Mouse (Mus musculus) layer of hippocampus, adult 8-10 months (tissue): ENCODE data around the gene Hist1h2be. TPM values are rescaled to one million over a fixed set of nuclear protein-coding genes. Genes with fewer than 3 reads are reported as not detected.
"Not testable (repeated sequence)": the region's sequence is repeated elsewhere in the genome, so short reads cannot be mapped to it uniquely, and the experiment has no call there.

Experiments used
- DNase-seq, 2 experiments: peaks; one replicate each; pipeline ENCODE4 v3.0.0; 2022; ENCODE audit warnings: low spot score in 2 of 2
- total RNA-seq, 4 experiments: library from RNA; stranded (reverse); gene quantifications; 2 replicates each; pipeline ENCODE4 v1.2.4; 2022

The Hist1h2be gene
- total RNA-seq, 4 experiments from 2014 or later, result 7.9 to 10.8 (median 9.3) TPM

- DNase-seq, result not testable (repeated sequence)
Measured at GRCm38 (mm10) chr13:23573034-23573897, 47.7 kb downstream of the Hist1h2be start.

DNA sequence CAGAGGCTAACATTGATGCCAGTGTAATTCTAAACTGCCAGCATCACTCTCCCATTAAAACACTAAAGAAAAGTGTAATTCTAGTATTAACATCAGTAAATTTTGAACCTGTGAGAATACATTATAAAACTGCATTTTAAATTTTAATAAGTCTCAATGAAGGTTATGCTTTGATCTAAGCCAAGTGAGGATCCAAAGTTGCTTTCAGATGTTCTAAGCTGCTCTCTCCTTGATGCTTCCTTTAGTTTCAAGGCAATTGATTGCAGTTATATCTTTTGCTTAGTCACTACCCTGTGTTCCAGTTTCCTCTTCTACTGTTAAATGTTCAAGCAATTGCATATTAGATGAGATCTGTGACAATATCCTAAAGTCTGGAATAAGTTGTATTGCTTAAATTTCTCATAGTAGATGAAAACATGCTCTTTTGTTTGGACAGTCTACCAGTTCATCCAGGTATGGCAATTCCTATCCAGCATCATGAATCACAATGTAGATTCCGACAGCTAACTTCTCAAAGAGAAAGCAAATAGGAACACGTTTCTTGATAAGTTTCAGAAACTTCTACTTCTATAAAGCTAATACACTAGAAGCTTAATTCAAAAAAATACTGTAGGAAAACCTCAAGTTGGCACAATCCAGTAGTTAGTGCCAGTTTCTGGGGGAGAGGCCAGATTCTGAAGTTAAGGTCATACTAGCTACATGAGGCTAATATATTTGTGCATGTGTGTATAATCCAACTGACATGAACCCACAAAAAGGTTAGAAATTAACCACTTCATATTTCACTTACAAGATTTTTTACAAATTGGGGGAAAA, 48.5 kb downstream of the Hist1h2be start:
- no peak for DNase-seq

DNA sequence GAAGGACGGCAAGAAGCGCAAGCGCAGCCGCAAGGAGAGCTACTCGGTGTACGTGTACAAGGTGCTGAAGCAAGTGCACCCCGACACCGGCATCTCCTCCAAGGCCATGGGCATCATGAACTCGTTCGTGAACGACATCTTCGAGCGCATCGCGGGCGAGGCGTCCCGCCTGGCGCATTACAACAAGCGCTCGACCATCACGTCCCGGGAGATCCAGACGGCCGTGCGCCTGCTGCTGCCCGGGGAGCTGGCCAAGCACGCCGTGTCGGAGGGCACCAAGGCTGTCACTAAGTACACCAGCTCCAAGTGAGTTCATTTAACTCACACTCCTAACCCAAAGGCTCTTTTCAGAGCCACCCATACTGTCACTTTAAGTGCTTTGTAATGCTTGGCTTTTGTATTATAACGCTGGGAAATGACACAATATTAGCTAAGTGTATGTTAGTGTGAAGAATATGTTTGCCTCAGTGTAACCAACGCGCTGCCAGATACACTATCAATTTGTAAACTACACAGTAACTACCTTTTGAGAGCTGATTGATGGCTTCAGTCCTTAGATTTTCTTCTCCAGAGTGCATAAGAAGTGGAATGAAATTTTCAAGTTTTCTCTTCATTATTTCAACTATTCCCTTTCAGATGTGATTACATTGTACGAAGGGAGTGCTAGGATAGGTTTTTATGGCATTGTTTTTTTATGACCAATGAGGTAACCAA, 49.3 kb downstream of the Hist1h2be start:
- DNase-seq, result not testable (repeated sequence)

- DNase-seq, result peak; percentile 71 to 79
Measured at GRCm38 (mm10) chr13:23571022-23571503, 49.9 kb downstream of the Hist1h2be start, which contains the start of the genes Hist1h2ae and Hist1h2bg. Hist1h2ae (minus strand) TSS chr13:23571220. Hist1h2bg (plus strand) TSS chr13:23571396.

- not testable (repeated sequence) for DNase-seq
Measured at GRCm38 (mm10) chr13:23570261-23571021, 50.5 kb downstream of the Hist1h2be start.

GRCm38 (mm10) chr13:23564482-23564881, 56.4 kb downstream of the Hist1h2be start:
- no peak for DNase-seq

GRCm38 (mm10) chr13:23562699-23563462, 58.0 kb downstream of the Hist1h2be start:
- DNase-seq, result peak in 1 of 2 experiments; percentile 29

DNA sequence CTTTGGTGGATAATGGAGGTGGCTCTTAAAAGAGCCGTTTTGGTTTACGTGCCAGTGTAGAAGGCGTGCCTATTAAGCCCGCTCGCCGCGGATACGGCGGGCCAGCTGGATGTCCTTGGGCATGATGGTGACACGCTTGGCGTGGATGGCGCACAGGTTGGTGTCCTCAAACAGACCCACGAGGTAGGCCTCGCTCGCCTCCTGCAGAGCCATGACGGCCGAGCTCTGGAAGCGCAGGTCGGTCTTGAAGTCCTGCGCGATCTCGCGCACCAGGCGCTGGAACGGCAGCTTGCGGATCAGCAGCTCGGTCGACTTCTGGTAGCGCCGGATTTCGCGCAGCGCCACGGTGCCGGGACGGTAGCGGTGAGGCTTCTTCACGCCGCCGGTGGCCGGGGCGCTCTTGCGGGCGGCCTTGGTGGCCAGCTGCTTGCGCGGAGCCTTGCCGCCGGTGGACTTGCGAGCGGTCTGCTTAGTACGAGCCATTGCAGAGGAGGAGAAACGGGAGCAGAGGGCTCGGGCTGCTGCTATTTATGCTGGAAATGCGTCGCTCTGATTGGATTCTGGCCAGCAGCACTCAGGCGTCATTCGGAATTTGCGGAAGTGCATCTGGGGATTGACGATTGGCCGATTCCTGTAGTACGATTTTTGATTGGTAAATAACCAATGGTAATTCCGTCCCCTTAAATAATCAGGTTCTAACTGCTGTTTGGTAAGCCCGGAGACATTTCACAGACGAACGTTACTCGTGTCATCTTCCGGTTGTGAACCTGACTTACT, 58.9 kb downstream of the Hist1h2be start, which contains the start of gene Hist1h3e:
Hist1h3e (minus strand) TSS at position 487 of the 777 bp plus-strand sequence.
- DNase-seq, result peak; percentile 95

DNA sequence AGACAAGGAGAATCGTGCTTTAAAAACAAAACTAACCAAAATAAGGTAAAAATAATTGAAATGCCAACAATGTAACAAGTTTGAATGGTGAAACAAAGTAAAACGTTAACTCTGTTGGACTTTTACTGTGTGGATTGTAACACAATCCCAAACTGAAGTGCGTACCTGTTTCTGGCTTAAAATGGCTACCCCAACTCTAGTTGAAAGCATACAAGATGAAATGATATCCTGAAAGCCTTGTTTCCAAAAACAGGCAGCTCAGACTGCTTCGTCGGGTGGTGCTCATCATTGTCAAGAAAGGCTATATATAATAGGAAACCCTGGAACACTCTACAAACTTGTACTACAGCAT, 59.4 kb downstream of the Hist1h2be start:
- DNase-seq, result not testable (repeated sequence)

- DNase-seq, result not testable (repeated sequence)
Measured at GRCm38 (mm10) chr13:23560699-23561098, 60.2 kb downstream of the Hist1h2be start.

- DNase-seq, result no peak
Measured at GRCm38 (mm10) chr13:23556906-23557305, 64.0 kb downstream of the Hist1h2be start.

DNA sequence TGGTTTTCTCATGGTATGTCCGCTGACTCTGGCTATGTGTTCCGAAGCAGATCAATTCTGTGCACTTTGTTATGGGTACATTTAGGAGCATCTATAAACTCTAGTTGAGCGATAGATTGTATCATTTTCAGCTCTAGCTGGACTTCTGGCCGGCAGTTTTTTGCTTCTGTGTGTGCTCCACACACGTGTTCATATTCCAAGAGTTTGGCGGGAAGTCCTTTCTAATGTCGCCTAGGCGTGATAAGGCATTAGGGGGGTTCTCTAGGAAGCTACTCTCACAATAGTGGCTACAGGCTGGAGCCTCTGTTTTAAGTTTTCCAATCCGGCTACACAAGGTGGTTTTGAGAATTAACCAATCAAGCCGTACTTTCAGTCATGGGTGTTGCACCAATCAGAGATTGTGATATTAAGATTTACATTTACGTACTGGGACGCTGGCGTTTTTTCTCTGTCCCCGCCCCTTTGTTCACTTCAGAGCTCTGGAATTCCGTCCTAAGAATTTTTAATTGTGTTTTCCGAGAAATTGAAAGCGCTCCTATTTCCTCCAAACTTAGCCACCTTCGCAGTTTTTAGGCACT, 65.0 kb downstream of the Hist1h2be start:
- peak; percentile 71 to 79 for DNase-seq

GRCm38 (mm10) chr13:23554925-23555838, 65.7 kb downstream of the Hist1h2be start:
- peak; percentile 71 to 79 for DNase-seq

DNA sequence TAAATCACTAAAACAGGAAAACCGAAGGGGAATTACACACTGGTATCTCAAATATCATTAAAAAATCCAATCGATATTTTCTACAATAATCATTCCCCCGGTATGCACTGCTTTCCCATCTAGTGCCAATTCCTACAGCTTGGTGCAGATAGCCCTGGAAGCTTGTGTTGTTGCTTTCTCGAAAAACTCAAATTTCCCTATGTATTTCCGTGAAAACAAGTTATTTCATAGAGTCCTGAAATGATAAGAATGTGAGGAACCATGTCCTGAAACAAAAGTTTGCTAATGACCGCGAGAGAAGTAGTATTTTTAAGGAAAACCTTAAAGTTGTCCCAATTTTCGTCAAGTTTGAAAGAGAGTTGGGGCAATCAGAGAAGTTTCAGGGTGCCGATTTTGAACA, 66.5 kb downstream of the Hist1h2be start:
- no peak for DNase-seq

GRCm38 (mm10) chr13:23552962-23553361, 68.0 kb downstream of the Hist1h2be start, which contains the start of gene Hist1h1d:
Hist1h1d (plus strand) TSS chr13:23553262.
- DNase-seq, result no peak

DNA sequence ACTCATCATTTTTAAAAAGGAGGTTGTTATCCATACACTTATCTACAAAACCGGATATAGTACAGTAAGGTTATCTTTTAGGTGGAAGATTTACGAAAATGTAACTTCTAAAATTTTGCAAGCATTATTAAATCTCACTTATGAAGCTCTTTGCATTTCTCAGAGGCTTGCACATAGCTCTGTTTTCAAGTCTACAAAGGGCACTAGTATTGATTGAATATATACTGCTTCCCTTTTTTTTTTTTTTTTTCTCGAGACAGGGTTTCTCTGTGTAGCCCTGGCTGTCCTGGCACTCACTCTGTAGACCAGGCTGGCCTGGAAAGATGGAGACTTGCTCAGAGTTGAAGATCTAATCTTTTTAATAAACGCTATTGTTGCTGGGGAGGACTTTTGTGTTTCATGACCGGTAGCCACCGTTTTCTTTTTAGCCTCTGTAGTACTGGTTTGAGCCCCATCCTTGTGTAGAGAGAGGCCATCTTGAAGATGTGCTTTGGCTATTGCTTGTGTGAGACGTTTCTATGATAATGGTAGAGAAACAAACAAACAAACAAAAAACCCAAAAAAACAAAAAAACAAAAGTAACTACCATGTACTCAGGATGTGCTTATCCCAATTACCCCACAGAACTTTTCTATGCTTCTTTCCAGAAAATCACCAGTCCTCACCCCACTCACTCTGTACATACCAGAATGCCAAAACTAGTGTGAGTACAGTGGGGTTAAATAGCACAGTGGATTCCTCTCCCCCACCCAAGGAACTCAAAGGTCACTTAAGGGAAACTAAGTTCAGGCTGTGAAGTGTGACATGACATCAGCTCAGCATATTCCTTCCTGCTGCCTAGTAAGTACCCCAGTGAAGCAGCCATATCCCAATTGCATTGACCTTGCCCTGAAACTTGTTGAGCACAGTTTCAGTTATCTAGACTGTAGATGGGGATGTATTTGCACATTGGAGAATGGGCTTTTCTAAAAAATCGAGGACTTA, 68.7 kb downstream of the Hist1h2be start:
- DNase-seq, result no peak
